Mouse (Mus musculus): ENCODE measurements around the gene Gm21256. TPM values are rescaled to one million over a fixed set of nuclear protein-coding genes. Genes with fewer than 3 reads are reported as not detected.
"Not testable (repeated sequence)": the region's sequence is repeated elsewhere in the genome, so short reads cannot be mapped to it uniquely, and the experiment has no call there.

Gm21256 gene
- polyA plus RNA-seq (2012; rRNA removed), result not detected in 2 replicates

- not testable (repeated sequence) for DNase-seq; H3K4me3 ChIP-seq (replicated peaks; ENCODE audit: extremely low read depth, low read depth, low read length); H3K4me1 ChIP-seq (ENCODE audit: control insufficient read depth, insufficient read depth, low read length)
- no CpG with 5 or more reads among the region's 7 CpGs for WGBS
These were observed at the start of gene Gm21256 for GRCm38 (mm10) chrY:47450660-47451059. TSS of gene Gm21256 (plus strand) at chrY:47450960.

Other genes with a start within 250 kb of the Gm21256 start
- not detected in 2 replicates for gene Gm21170, start 240.1 kb downstream of the Gm21256 start, polyA plus RNA-seq (2012; rRNA removed)